Mouse (Mus musculus) lung, postnatal 4 days (tissue): Measurements from ENCODE around the gene Platr25.
A peak's percentile ranks its signal among the peaks of the same experiment; 100 is the strongest.
"Not testable (repeated sequence)": the region's sequence is repeated elsewhere in the genome, so short reads cannot be mapped to it uniquely, and the experiment has no call there.

Experiments used
- DNase-seq, 2 experiments: peaks; one replicate each; pipeline ENCODE4 v3.0.0; 2021

Platr25 gene

GRCm38 (mm10) chr13:62760432-62761415 is at the start of gene Platr25:
Gene Platr25, minus strand, starts transcription at chr13:62760709.
- peak; percentile 66 to 70 for DNase-seq

GRCm38 (mm10) chr13:62807981-62808380 is 47.5 kb upstream of the Platr25 start:
- DNase-seq = not testable (repeated sequence)

GRCm38 (mm10) chr13:62786135-62786493 is 25.6 kb upstream of the Platr25 start:
- DNase-seq = not testable (repeated sequence)

- peak; percentile 35 to 57 for DNase-seq
Measured at GRCm38 (mm10) chr13:62785199-62786134, 25.0 kb upstream of the Platr25 start, which contains the start of gene Gm5141. Gene Gm5141, minus strand, starts transcription at chr13:62785808.

- DNase-seq = peak in 1 of 2 experiments; percentile 45
Measured at GRCm38 (mm10) chr13:62763806-62764205, 3.3 kb upstream of the Platr25 start.

- no peak for DNase-seq
Measured at GRCm38 (mm10) chr13:62733322-62733721, 27.2 kb downstream of the Platr25 start.

GRCm38 (mm10) chr13:62712611-62713010 is 47.9 kb downstream of the Platr25 start:
- DNase-seq = not testable (repeated sequence)

- not testable (repeated sequence) for DNase-seq
Measured at GRCm38 (mm10) chr13:62685287-62685648, 75.2 kb downstream of the Platr25 start.

GRCm38 (mm10) chr13:62684608-62685286 is 75.8 kb downstream of the Platr25 start:
- DNase-seq = peak; percentile 34 to 40

GRCm38 (mm10) chr13:62653369-62653743 is 107.2 kb downstream of the Platr25 start:
- no peak for DNase-seq

GRCm38 (mm10) chr13:62652681-62653368 is 107.7 kb downstream of the Platr25 start:
- DNase-seq = peak; percentile 62 to 79

GRCm38 (mm10) chr13:62627071-62627470 is 133.4 kb downstream of the Platr25 start:
- peak in 1 of 2 experiments; percentile 14 for DNase-seq

GRCm38 (mm10) chr13:62624277-62624665 is 136.2 kb downstream of the Platr25 start:
- not testable (repeated sequence) for DNase-seq

GRCm38 (mm10) chr13:62623577-62624276 is 136.8 kb downstream of the Platr25 start, which contains the start of gene 6720489N17Rik:
Gene 6720489N17Rik, minus strand, starts transcription at chr13:62624182.
- peak; percentile 84 to 85 for DNase-seq
